Mouse (Mus musculus): ENCODE measurements at regions not wholly inside any gene's neighbourhood (a gene's known extent, or its start where the extent isn't known, plus 50 kb on each side); places are given as distances from the start of the nearest gene placed in this dataset.
A peak's percentile ranks its signal among the peaks of the same experiment; 100 is the strongest.

DNA sequence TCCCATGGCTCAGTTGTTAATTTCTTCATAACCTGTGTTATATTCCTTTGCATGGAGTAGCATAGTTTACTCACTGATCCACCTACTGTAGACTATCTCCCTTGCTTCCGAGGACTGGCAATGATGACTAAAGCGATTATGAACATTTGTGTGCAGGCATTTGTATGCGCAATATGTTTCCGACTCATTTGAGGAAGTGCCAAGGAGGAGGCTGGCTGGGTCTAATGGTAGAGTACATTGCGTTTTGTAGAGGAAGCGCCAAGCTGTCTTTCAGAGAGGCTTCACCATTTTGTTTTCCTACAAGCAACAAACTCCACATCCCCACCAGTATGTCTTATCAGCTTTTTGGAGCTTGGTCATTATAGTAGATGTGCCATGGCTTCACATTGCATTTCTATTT is 104.7 kb upstream of the Tprg start:
- Histone ChIP-seq H3K9ac (ENCODE audit: control insufficient read depth, low read depth, low read length, poor library complexity, severe bottlenecking) (no peak overlapping the region), H3K27ac (ENCODE audit: control insufficient read depth, low read depth, low read length) (no peak overlapping the region), H3K4me3 (ENCODE audit: control insufficient read depth in 1 of 2, insufficient read depth in 1 of 2, low read depth in 2 of 2, low read length in 2 of 2) (no peak overlapping the region), H3K27me3 (ENCODE audit: control insufficient read depth in 1 of 2, insufficient read depth in 2 of 2, low read length in 2 of 2) (no peaks in the 10 kb centered on the region), H3K9me3 (replicated peaks; ENCODE audit: insufficient read depth, low read length) (no peaks in the 10 kb centered on the region), H3K79me2 (ENCODE audit: control insufficient read depth, insufficient read depth, low read length, poor library complexity) (no peaks in the 10 kb centered on the region), H3K36me3 (ENCODE audit: control insufficient read depth in 1 of 2, insufficient read depth in 2 of 2, low read length in 2 of 2) (peaks cover 0 to 7% of the 10 kb centered on the region in 2 experiments; a peak in 2 of 4 replicates), H3K4me1 (ENCODE audit: control insufficient read depth in 1 of 2, insufficient read depth in 2 of 2, low read length in 2 of 2) (no peaks in the 10 kb centered on the region)
- no peak for TF ChIP-seq MAFK (IDR thresholded peaks at IDR 0.05; ENCODE audit: borderline replicate concordance, low read depth, low read length)
- no peak for TF ChIP-seq UBTF (IDR thresholded peaks at IDR 0.05; ENCODE audit: borderline replicate concordance, insufficient read depth, low read depth, low read length)
- no peak for TF ChIP-seq POLR2AphosphoS2 (IDR thresholded peaks at IDR 0.05; ENCODE audit: low read length)
- no peak for TF ChIP-seq CHD1 (IDR thresholded peaks at IDR 0.05; ENCODE audit: low read depth, low read length)
- TF ChIP-seq CHD2 (IDR thresholded peaks at IDR 0.05; ENCODE audit: low read length), result no peak
- no peak for TF ChIP-seq TCF12 (IDR thresholded peaks at IDR 0.05; ENCODE audit: low read depth, low read length)
- TF ChIP-seq SMC3 (IDR thresholded peaks at IDR 0.05; ENCODE audit: low read depth, low read length), result no peak
- TF ChIP-seq SIN3A (IDR thresholded peaks at IDR 0.05; ENCODE audit: low read length), result no peak
- TF ChIP-seq POLR2AphosphoS5 (IDR thresholded peaks at IDR 0.05; ENCODE audit: borderline replicate concordance, low read depth, low read length), result no peak
- no peak for TF ChIP-seq GATA1 (IDR thresholded peaks at IDR 0.05; ENCODE audit: low read depth, low read length)
- TF ChIP-seq TBP (IDR thresholded peaks at IDR 0.05; ENCODE audit: low read depth, low read length), result no peak
- TF ChIP-seq JUND (IDR thresholded peaks at IDR 0.05; ENCODE audit: low read depth, low read length), result no peak
- TF ChIP-seq MAZ (IDR thresholded peaks at IDR 0.05; ENCODE audit: low read depth, low read length), result no peak
- no peak for TF ChIP-seq E2F4 (IDR thresholded peaks at IDR 0.05; ENCODE audit: borderline replicate concordance, low read depth, low read length)
- no peak for TF ChIP-seq USF1 (IDR thresholded peaks at IDR 0.05; ENCODE audit: low read depth, low read length)
- no peak for TF ChIP-seq KAT2A (conservative IDR thresholded peaks at IDR 0.05; ENCODE audit: low read depth, low read length)
- no peak for TF ChIP-seq ZKSCAN1 (IDR thresholded peaks at IDR 0.05; ENCODE audit: low read depth, low read length)
- no peak for TF ChIP-seq USF2 (IDR thresholded peaks at IDR 0.05; ENCODE audit: borderline replicate concordance in 1 of 2, insufficient read depth in 1 of 2, low read depth in 1 of 2, low read length in 2 of 2)
- no peak for TF ChIP-seq BHLHE40 (IDR thresholded peaks at IDR 0.05; ENCODE audit: borderline replicate concordance, low read depth, low read length)
- DNase-seq (ENCODE audit: low read depth, low spot score), result peak; percentile 29

DNA sequence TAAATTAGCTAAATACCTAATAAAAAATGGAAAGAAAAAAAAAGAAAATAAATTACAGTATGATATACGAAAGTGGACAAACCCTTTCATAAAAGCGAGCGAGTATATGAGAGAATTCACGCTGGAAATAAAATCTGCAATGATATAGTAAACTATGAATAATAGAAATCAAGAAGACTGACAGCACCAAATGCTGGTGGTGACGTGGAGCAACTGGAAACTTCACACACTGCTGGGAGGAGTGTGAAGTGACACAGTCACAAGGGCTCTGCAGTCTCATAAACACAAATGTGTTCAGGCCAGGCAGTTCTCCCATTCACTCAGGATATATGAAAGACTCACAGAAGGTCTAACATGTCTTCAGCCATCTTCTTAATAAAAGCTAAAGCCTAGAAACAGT is 89.5 kb upstream of the Tprg start:
- H3K36me3 ChIP-seq (ENCODE audit: control insufficient read depth in 1 of 2, insufficient read depth in 2 of 2, low read length in 2 of 2), result peaks cover 0 to 27% of the 10 kb centered on the region in 2 experiments; a peak in 2 of 4 replicates
- H3K4me3 ChIP-seq (ENCODE audit: control insufficient read depth in 1 of 2, insufficient read depth in 1 of 2, low read depth in 2 of 2, low read length in 2 of 2), result no peak overlapping the region
- TF ChIP-seq RCOR1 (IDR thresholded peaks at IDR 0.05; ENCODE audit: low read depth, low read length) (no peak), MYC (IDR thresholded peaks at IDR 0.05; ENCODE audit: low read depth, low read length) (no peak), HCFC1 (IDR thresholded peaks at IDR 0.05; ENCODE audit: low read depth, low read length) (no peak), ZC3H11A (IDR thresholded peaks at IDR 0.05; ENCODE audit: low read depth, low read length) (no peak), POLR2AphosphoS5 (IDR thresholded peaks at IDR 0.05; ENCODE audit: borderline replicate concordance, low read depth, low read length) (no peak), ETS1 (IDR thresholded peaks at IDR 0.05; ENCODE audit: low read depth, low read length) (no peak), USF1 (IDR thresholded peaks at IDR 0.05; ENCODE audit: low read depth, low read length) (no peak), CHD2 (IDR thresholded peaks at IDR 0.05; ENCODE audit: low read length) (no peak)
- no peaks in the 10 kb centered on the region for H3K27me3 ChIP-seq (ENCODE audit: control insufficient read depth in 1 of 2, insufficient read depth in 2 of 2, low read length in 2 of 2)
- H3K9ac ChIP-seq (ENCODE audit: control insufficient read depth, low read depth, low read length, poor library complexity, severe bottlenecking), result no peak overlapping the region
- H3K27ac ChIP-seq (ENCODE audit: control insufficient read depth, low read depth, low read length), result no peak overlapping the region
- no peaks in the 10 kb centered on the region for H3K9me3 ChIP-seq (replicated peaks; ENCODE audit: insufficient read depth, low read length)
- no peaks in the 10 kb centered on the region for H3K79me2 ChIP-seq (ENCODE audit: control insufficient read depth, insufficient read depth, low read length, poor library complexity)
- DNase-seq (ENCODE audit: low read depth, low spot score), result no peak
- peaks cover 9 to 24% of the 10 kb centered on the region in 2 experiments for H3K4me1 ChIP-seq (ENCODE audit: control insufficient read depth in 1 of 2, insufficient read depth in 2 of 2, low read length in 2 of 2)
